Mouse (Mus musculus) heart, postnatal 36 days (tissue): ENCODE data around the gene Gm17606. TPM values are rescaled to one million over a fixed set of nuclear protein-coding genes. Genes with fewer than 3 reads are reported as not detected.
"Not testable (repeated sequence)": the region's sequence is repeated elsewhere in the genome, so short reads cannot be mapped to it uniquely, and the experiment has no call there.

Experiments used
- DNase-seq, 2 experiments: peaks; one replicate each; pipeline ENCODE4 v3.0.0; 2021 to 2022
- intact Hi-C: fragments of 180-260 bp; cut with DNase I; formaldehyde crosslinking; loops from one replicate; pipeline ENCODE4 v1.15.1; 2025
- total RNA-seq, 2 experiments: library from RNA; stranded (reverse); gene quantifications; 2 replicates each; pipeline ENCODE4 v1.2.3; 2021

The Gm17606 gene
- not detected for total RNA-seq

GRCm38 (mm10) chr14:54640946-54641304 lies at the start of gene Gm17606:
TSS of gene Gm17606 (plus strand) at chr14:54640952.
- no peak for DNase-seq

DNA sequence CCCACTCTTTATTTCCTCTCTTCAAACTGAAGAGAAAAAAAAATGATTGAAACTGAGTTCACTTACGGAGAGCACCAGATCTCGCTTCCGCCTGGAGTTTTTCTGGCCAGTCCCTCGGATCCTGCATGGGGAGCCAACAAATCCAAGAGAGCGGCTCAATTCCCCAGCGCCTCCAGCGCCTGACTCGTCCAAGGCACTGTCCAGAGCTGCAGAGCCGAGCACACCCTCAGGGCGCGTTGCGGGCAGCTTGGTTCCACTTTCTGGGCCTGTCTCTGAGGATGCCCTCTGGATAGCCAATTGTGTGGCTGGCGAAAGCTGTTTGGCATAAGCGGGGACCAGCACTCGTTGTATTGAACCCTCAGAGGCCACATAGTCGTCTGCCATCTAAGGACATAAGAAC lies 49.7 kb upstream of the Gm17606 start:
- intact Hi-C loops, result no loop called here
- DNase-seq, result no peak

More at GRCm38 (mm10) chr14:54640946-54641304, at the start of gene Gm17606:
- intact Hi-C loops, result loop anchor here (1.0 to 10.0 kb wide), 5 partner anchors 58 to 576 kb away; no protein-coding TSS in a partner anchor

GRCm38 (mm10) chr14:54592319-54592934 lies 48.3 kb upstream of the Gm17606 start:
- peak in 1 of 2 experiments; percentile 48 for DNase-seq

GRCm38 (mm10) chr14:54594055-54594454 lies 46.7 kb upstream of the Gm17606 start:
- intact Hi-C loops, result no loop called here
- no peak for DNase-seq

More at GRCm38 (mm10) chr14:54592319-54592934, 48.3 kb upstream of the Gm17606 start:
- intact Hi-C loops, result no loop called here

DNA sequence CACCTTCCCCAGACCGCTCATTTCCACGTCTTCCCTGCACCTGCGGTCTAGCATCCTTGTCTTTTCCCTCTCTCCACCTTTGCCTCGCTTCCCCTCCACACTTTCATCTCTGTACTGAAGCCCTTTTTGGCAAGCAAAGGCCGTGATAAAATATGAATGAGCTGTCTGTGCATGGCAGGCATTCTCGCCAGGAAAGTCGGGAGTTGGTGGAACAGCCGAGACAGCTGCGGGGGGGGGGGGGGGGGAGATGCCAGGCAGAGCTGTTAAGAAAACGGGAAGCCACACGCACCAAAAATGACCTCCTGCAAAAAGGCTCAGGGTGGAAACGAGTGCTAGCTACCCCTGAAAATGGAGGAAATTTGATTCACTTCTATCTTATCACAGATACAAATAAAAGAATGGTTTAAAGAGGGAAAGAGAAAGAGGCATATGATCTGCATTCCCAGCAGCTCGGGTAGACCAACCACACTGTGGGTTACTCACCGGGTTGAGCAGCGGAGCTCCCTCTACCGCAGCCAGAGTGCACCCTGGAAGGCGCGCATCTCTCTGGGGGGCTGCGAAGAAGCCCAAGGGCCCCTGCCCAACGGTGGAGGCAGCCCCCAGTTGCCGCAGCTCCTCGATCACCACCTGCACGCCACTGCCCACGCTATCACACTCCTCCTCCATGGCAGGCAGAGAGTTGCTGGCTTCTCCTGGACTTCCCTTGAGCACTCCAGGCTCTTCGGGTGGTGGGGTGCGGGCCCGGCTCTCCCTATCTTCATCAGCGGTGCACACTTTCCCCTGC lies 45.9 kb upstream of the Gm17606 start:
- DNase-seq, result no peak
- intact Hi-C loops, result no loop called here

DNA sequence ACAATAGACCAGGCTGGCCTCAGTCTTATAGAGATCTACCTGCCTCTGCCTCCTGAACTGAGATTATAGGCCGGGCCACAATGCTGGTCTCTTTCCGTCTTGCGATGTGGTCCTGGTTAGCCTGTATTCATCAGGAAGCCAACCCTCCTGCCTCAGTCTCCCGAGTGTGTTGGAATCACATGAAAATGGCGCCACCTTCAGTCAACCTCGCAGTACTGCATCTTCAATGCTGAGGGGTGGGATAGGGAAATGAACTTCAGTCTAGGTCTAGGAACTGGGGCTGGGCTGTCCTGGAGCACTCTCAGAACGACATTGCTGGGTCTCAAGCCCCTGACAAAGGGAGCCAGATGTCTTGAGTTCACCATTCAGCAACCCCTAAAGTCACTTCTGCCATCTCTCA lies 43.7 kb upstream of the Gm17606 start:
- intact Hi-C loops, result no loop called here
- DNase-seq, result no peak

GRCm38 (mm10) chr14:54601601-54602000 lies 39.2 kb upstream of the Gm17606 start:
- intact Hi-C loops, result loop anchor here (5.0 kb wide), 1 partner anchor 84 kb away; the partner anchor contains the start of gene Prmt5
- DNase-seq, result no peak

- DNase-seq, result no peak
- intact Hi-C loops, result loop anchor here (5.0 kb wide), 1 partner anchor 85 kb away; the partner anchor contains the start of gene Prmt5
These were observed 38.1 kb upstream of the Gm17606 start for GRCm38 (mm10) chr14:54602613-54603012.

- peak; percentile 93 for DNase-seq
- intact Hi-C loops, result loop anchor here (5.0 kb wide), 1 partner anchor 86 kb away; the partner anchor contains the start of gene Prmt5
These were observed 37.6 kb upstream of the Gm17606 start for GRCm38 (mm10) chr14:54603038-54603654.

GRCm38 (mm10) chr14:54603686-54604085 lies 37.1 kb upstream of the Gm17606 start:
- intact Hi-C loops, result loop anchor here (5.0 kb wide), 1 partner anchor 86 kb away; the partner anchor contains the start of gene Prmt5
- DNase-seq, result no peak

GRCm38 (mm10) chr14:54605752-54606321 lies 34.9 kb upstream of the Gm17606 start, which contains the start of gene 4931414P19Rik:
TSS of gene 4931414P19Rik (minus strand) at chr14:54605993.
- intact Hi-C loops, result no loop called here
- DNase-seq, result peak; percentile 83

- intact Hi-C loops, result no loop called here
- DNase-seq, result no peak
These were observed 33.5 kb upstream of the Gm17606 start for GRCm38 (mm10) chr14:54607226-54607625.

DNA sequence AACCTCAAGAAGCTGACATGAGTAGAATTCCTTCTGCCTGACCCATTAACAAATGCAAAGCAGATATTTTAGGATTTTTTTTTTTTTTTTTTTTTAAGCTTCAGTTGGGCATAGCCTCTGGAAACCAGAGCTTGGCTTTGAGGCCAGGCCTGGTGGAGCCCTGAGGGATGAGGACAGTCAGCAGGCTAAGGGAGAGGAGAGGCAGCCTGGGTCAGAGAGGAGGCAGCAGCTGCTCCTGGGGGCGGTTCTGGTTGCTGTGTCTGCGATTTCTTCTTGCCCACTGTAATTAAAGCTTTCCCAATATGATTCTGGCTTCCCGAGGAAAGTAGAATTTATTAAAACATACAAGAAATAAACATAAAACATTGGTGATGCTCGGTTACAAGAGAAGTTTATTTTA lies 31.5 kb upstream of the Gm17606 start:
- intact Hi-C loops, result no loop called here
- DNase-seq, result no peak

GRCm38 (mm10) chr14:54609962-54610361 lies 30.8 kb upstream of the Gm17606 start:
- DNase-seq, result no peak
- intact Hi-C loops, result no loop called here

- no peak for DNase-seq
- intact Hi-C loops, result no loop called here
These were observed 30.1 kb upstream of the Gm17606 start for GRCm38 (mm10) chr14:54610648-54611047.

DNA sequence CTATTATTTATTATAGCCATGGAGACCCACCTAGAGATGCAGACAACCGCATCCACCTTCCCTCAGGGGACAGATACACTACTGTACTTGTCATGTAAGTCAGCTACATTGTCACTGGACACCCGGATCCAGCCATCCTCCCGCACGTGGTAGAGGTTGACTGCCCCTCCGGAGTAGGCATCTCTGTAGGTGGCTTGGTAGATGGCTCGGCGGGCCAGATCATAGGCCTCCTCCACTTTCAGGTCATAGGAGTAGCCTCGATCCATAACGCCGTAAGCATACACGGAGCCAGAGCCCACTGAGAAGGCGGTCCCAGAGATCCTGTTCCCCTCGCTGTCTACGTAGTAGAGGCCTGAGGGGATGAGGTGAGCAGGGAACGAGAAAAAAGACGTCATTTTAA lies 26.6 kb upstream of the Gm17606 start:
- DNase-seq, intact Hi-C loops: not testable (repeated sequence)

DNA sequence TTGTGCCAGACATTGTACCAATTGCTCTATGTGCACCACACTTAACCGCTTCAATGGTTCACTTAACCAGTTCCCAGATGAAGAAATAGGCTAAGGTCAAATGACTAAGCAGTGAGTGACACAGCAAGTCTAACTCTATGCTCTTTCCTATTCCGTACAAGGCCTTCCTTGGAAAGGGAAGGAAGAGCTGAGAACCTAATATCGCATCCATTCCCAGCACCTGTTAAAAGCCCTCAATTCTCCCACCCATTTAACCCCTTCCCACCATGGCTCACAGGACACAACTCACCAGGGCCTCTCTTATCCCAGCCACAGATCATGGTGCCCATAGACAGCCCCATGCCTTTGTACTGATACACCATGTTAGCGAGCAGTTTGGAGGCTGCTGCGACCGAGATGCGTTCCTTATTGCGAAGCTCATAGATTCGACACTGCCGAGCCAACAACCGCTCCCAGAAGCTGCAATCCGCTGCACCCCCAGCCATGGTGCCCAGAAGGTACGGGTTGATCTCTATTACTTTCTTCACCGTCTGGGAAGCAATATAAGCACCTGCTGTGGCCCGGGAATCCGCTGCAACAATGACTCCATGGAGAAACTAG lies 24.4 kb upstream of the Gm17606 start:
- DNase-seq, result no peak
- intact Hi-C loops, result no loop called here

- no peak for DNase-seq
- intact Hi-C loops, result no loop called here
These were observed 23.4 kb upstream of the Gm17606 start for GRCm38 (mm10) chr14:54617152-54617896.

DNA sequence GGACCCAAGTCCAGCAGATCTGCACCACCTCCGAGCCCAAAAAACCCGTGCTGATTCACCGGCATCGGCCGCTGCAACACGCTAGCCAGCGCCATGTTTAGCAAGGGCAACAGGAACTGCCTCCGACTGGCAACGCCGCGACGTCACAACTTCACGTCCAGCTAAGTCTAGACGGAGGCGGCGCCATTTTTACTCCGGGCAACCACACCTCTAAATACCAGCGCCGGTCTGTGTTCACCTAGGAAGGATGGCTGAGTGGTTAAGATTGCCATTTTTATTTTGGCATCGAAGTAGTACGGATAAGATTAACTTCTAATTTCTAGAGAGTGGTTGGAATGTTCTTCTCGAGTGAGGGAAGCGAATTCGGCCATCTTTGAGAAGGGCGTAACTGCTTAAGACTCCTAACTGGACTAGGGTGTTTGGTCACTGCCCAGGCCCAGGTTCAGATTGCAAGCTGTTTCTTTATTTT lies 22.8 kb upstream of the Gm17606 start, which contains the start of gene Psmb5:
Gene Psmb5, minus strand, starts transcription at position 126 of the 469 bp plus-strand sequence.
- intact Hi-C loops, result no loop called here
- DNase-seq, result peak; percentile 87 to 93
